Mouse (Mus musculus): ENCODE results near the gene Gm6993. TPM values are rescaled to one million over a fixed set of nuclear protein-coding genes. Genes with fewer than 3 reads are reported as not detected.

Gm6993 gene
- polyA plus RNA-seq, 1 experiment, result not detected

DNA sequence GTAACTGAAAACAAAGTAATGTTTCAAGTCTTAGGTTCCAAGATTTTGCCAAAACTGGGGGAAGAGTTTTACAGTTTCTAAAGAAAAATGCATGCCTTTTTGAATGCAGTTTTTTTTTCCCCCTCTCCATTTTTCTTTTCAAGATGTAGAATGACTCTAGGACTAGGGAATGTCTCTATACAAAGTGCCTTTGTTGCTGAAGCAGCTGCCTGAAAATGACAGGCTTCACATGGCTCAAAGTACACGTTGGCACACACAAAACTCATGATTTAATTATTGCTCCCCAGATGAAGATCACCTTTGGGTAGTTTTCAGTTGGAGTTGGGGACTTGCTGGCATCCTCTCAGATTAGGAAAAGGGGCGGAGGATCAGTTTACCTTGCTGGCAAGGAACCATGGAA is 32.3 kb downstream of the Gm6993 start:
- no peak overlapping the region for H3K4me3 ChIP-seq (replicated peaks; ENCODE audit: insufficient read depth, low read depth, low read length)
- 58% methylated on average over 2 of the region's 2 CpGs for WGBS
- TF ChIP-seq CTCF (IDR thresholded peaks at IDR 0.05; ENCODE audit: borderline replicate concordance, insufficient read depth, low read depth, low read length) (no peak), POLR2A (IDR thresholded peaks at IDR 0.05; ENCODE audit: borderline replicate concordance, insufficient read depth, low read length) (no peak)
- H3K27ac ChIP-seq (ENCODE audit: insufficient read depth, low read length), result no peak overlapping the region
- no peak for DNase-seq
- H3K27me3 ChIP-seq (ENCODE audit: control insufficient read depth, insufficient read depth, low read length), result no peaks in the 10 kb centered on the region
- H3K4me1 ChIP-seq (ENCODE audit: control insufficient read depth, insufficient read depth, low read length), result no peaks in the 10 kb centered on the region

GRCm38 (mm10) chr12:31273646-31274045 is 33.1 kb downstream of the Gm6993 start:
- no peak overlapping the region for H3K4me3 ChIP-seq (replicated peaks; ENCODE audit: insufficient read depth, low read depth, low read length)

GRCm38 (mm10) chr12:31275411-31275810 is 34.8 kb downstream of the Gm6993 start:
- Histone ChIP-seq H3K27ac (ENCODE audit: insufficient read depth, low read length) (no peak overlapping the region), H3K4me3 (replicated peaks; ENCODE audit: insufficient read depth, low read depth, low read length) (no peak overlapping the region), H3K27me3 (ENCODE audit: control insufficient read depth, insufficient read depth, low read length) (no peaks in the 10 kb centered on the region), H3K4me1 (ENCODE audit: control insufficient read depth, insufficient read depth, low read length) (no peaks in the 10 kb centered on the region)
- TF ChIP-seq POLR2A (IDR thresholded peaks at IDR 0.05; ENCODE audit: borderline replicate concordance, insufficient read depth, low read length), result no peak
- TF ChIP-seq CTCF (IDR thresholded peaks at IDR 0.05; ENCODE audit: borderline replicate concordance, insufficient read depth, low read depth, low read length), result no peak
- no peak for DNase-seq
- 84% methylated on average over 10 of the region's 10 CpGs for WGBS

More at GRCm38 (mm10) chr12:31273646-31274045, 33.1 kb downstream of the Gm6993 start:
- WGBS, result 89% methylated on average over 7 of the region's 7 CpGs
- TF ChIP-seq POLR2A (IDR thresholded peaks at IDR 0.05; ENCODE audit: borderline replicate concordance, insufficient read depth, low read length) (no peak), CTCF (IDR thresholded peaks at IDR 0.05; ENCODE audit: borderline replicate concordance, insufficient read depth, low read depth, low read length) (no peak)
- no peak overlapping the region for H3K27ac ChIP-seq (ENCODE audit: insufficient read depth, low read length)
- DNase-seq, result no peak
- H3K4me1 ChIP-seq (ENCODE audit: control insufficient read depth, insufficient read depth, low read length), result no peaks in the 10 kb centered on the region
- no peaks in the 10 kb centered on the region for H3K27me3 ChIP-seq (ENCODE audit: control insufficient read depth, insufficient read depth, low read length)

GRCm38 (mm10) chr12:31278270-31278669 is 37.7 kb downstream of the Gm6993 start:
- Histone ChIP-seq H3K4me1 (ENCODE audit: control insufficient read depth, insufficient read depth, low read length) (no peaks in the 10 kb centered on the region), H3K27ac (ENCODE audit: insufficient read depth, low read length) (no peak overlapping the region), H3K4me3 (replicated peaks; ENCODE audit: insufficient read depth, low read depth, low read length) (no peak overlapping the region), H3K27me3 (ENCODE audit: control insufficient read depth, insufficient read depth, low read length) (no peaks in the 10 kb centered on the region)
- no peak for TF ChIP-seq POLR2A (IDR thresholded peaks at IDR 0.05; ENCODE audit: borderline replicate concordance, insufficient read depth, low read length)
- TF ChIP-seq CTCF (IDR thresholded peaks at IDR 0.05; ENCODE audit: borderline replicate concordance, insufficient read depth, low read depth, low read length), result no peak
- no peak for DNase-seq
- 92% methylated on average over 11 of the region's 11 CpGs for WGBS

DNA sequence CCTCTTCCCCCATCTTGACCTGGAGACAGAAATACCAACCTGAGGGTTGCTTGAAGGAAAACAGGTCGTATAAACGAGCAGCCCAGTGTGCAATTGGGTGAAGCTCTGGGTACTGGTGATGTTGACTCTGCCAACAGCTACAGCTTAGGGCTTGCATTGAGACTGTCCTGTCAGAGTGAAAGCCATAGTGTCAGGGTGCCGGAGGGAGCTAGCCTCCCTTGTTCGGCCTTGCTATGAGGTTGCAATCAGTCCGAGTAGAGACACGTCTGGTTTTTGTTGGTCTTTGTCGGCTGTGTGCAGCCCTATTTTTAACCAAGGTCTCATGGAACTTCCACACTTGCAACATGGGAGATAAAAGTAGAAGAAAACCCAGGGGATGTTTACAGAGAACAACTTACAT is 39.7 kb downstream of the Gm6993 start:
- DNase-seq, result no peak
- WGBS, result 93% methylated on average over 7 of the region's 7 CpGs
- TF ChIP-seq CTCF (IDR thresholded peaks at IDR 0.05; ENCODE audit: borderline replicate concordance, insufficient read depth, low read depth, low read length), result no peak
- TF ChIP-seq POLR2A (IDR thresholded peaks at IDR 0.05; ENCODE audit: borderline replicate concordance, insufficient read depth, low read length), result no peak
- no peak overlapping the region for H3K4me3 ChIP-seq (replicated peaks; ENCODE audit: insufficient read depth, low read depth, low read length)
- no peaks in the 10 kb centered on the region for H3K27me3 ChIP-seq (ENCODE audit: control insufficient read depth, insufficient read depth, low read length)
- no peaks in the 10 kb centered on the region for H3K4me1 ChIP-seq (ENCODE audit: control insufficient read depth, insufficient read depth, low read length)
- no peak overlapping the region for H3K27ac ChIP-seq (ENCODE audit: insufficient read depth, low read length)

GRCm38 (mm10) chr12:31281100-31281591 is 40.6 kb downstream of the Gm6993 start:
- no peaks in the 10 kb centered on the region for H3K4me1 ChIP-seq (ENCODE audit: control insufficient read depth, insufficient read depth, low read length)
- 42% methylated on average over 9 of the region's 9 CpGs for WGBS
- no peaks in the 10 kb centered on the region for H3K27me3 ChIP-seq (ENCODE audit: control insufficient read depth, insufficient read depth, low read length)
- no peak for DNase-seq
- H3K27ac ChIP-seq (ENCODE audit: insufficient read depth, low read length), result no peak overlapping the region
- TF ChIP-seq CTCF (IDR thresholded peaks at IDR 0.05; ENCODE audit: borderline replicate concordance, insufficient read depth, low read depth, low read length) (no peak), POLR2A (IDR thresholded peaks at IDR 0.05; ENCODE audit: borderline replicate concordance, insufficient read depth, low read length) (no peak)
- H3K4me3 ChIP-seq (replicated peaks; ENCODE audit: insufficient read depth, low read depth, low read length), result no peak overlapping the region

DNA sequence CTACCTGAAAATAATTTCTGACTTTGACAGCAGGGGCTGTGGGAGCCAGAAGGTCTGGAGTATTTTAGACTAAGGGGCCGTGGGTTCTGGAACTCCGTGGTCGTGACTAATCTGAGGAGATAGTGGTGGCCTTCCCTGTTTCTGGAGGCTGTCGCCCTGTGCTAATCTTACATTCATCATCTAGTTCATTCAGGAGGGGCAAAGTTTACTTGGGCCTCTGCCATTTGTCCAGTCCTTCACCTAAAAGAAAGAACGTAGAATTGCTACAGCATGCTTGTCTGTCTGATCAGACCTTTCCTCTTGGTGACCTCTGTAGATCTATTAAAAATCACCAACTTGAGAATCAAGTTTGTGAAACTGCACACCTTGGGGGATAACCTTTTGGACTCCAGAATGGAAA is 41.7 kb downstream of the Gm6993 start:
- H3K4me3 ChIP-seq (replicated peaks; ENCODE audit: insufficient read depth, low read depth, low read length), result no peak overlapping the region
- no peak for DNase-seq
- H3K27me3 ChIP-seq (ENCODE audit: control insufficient read depth, insufficient read depth, low read length), result no peaks in the 10 kb centered on the region
- H3K27ac ChIP-seq (ENCODE audit: insufficient read depth, low read length), result no peak overlapping the region
- 81% methylated on average over 5 of the region's 5 CpGs for WGBS
- H3K4me1 ChIP-seq (ENCODE audit: control insufficient read depth, insufficient read depth, low read length), result no peaks in the 10 kb centered on the region
- TF ChIP-seq CTCF (IDR thresholded peaks at IDR 0.05; ENCODE audit: borderline replicate concordance, insufficient read depth, low read depth, low read length) (no peak), POLR2A (IDR thresholded peaks at IDR 0.05; ENCODE audit: borderline replicate concordance, insufficient read depth, low read length) (no peak)

- 75% methylated on average over 4 of the region's 4 CpGs for WGBS
- TF ChIP-seq CTCF (IDR thresholded peaks at IDR 0.05; ENCODE audit: borderline replicate concordance, insufficient read depth, low read depth, low read length) (no peak), POLR2A (IDR thresholded peaks at IDR 0.05; ENCODE audit: borderline replicate concordance, insufficient read depth, low read length) (no peak)
These were observed 42.6 kb downstream of the Gm6993 start for GRCm38 (mm10) chr12:31283131-31283530.

More at GRCm38 (mm10) chr12:31283131-31283530, 42.6 kb downstream of the Gm6993 start:
- Histone ChIP-seq H3K27ac (ENCODE audit: insufficient read depth, low read length) (no peak overlapping the region), H3K4me1 (ENCODE audit: control insufficient read depth, insufficient read depth, low read length) (no peaks in the 10 kb centered on the region), H3K4me3 (replicated peaks; ENCODE audit: insufficient read depth, low read depth, low read length) (no peak overlapping the region), H3K27me3 (ENCODE audit: control insufficient read depth, insufficient read depth, low read length) (no peaks in the 10 kb centered on the region)
- no peak for DNase-seq

Measured in cerebellum, adult 2 months (tissue).